Mouse (Mus musculus) ovary, postnatal 10 days (tissue): ENCODE data around the gene Klc2.

Experiments
- DNase-seq: peaks from one replicate; pipeline ENCODE4 v3.0.0; 2022; ENCODE audit warnings: low spot score

Gene Klc2

GRCm38 (mm10) chr19:5072389-5073019, 45.9 kb downstream of the Klc2 start:
- no peak for DNase-seq

GRCm38 (mm10) chr19:5071545-5072369, 46.6 kb downstream of the Klc2 start:
- DNase-seq, result no peak

GRCm38 (mm10) chr19:5071077-5071476, 47.3 kb downstream of the Klc2 start:
- DNase-seq, result no peak

GRCm38 (mm10) chr19:5069978-5070377, 48.4 kb downstream of the Klc2 start:
- no peak for DNase-seq

GRCm38 (mm10) chr19:5069486-5069885, 48.9 kb downstream of the Klc2 start:
- DNase-seq, result no peak

- DNase-seq, result no peak
These were observed 49.7 kb downstream of the Klc2 start for GRCm38 (mm10) chr19:5068570-5069234.

- no peak for DNase-seq
These were observed 50.3 kb downstream of the Klc2 start, which contains the start of gene Cd248 for GRCm38 (mm10) chr19:5067867-5068569. Gene Cd248 (plus strand): TSS chr19:5068078.

GRCm38 (mm10) chr19:5067040-5067799, 51.1 kb downstream of the Klc2 start:
- no peak for DNase-seq

- DNase-seq, result no peak
These were observed 53.3 kb downstream of the Klc2 start for GRCm38 (mm10) chr19:5065104-5065503.

- peak; percentile 21 for DNase-seq
These were observed 55.9 kb downstream of the Klc2 start for GRCm38 (mm10) chr19:5062446-5062845.

- DNase-seq, result no peak
These were observed 56.3 kb downstream of the Klc2 start for GRCm38 (mm10) chr19:5062041-5062440.

GRCm38 (mm10) chr19:5060365-5061330, 57.7 kb downstream of the Klc2 start:
- DNase-seq, result no peak

- DNase-seq, result no peak
These were observed 59.3 kb downstream of the Klc2 start for GRCm38 (mm10) chr19:5058801-5059771.

GRCm38 (mm10) chr19:5057876-5058775, 60.2 kb downstream of the Klc2 start:
- DNase-seq, result no peak
